Comparison of ENCODE assay signal across 15 mouse cellular contexts in the genomic region with DNA sequence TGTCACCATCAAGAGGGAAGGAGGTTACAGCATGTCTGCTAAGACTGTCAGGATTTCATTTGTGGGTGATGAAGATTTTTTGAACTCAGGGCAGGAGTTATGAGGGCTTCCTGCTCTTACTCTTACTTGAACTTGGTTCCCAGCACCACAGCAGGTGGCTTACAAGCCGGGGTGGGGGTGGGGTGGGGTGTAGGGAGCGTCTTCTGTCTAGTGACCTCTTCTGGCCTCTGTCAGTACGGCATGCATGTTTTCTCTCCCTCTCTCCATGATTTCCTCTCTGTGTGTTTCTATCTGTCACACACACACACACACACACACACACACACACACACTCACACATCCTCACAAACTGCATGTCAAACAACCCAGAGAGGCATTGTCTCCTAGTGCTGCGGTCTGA.
A peak's percentile ranks its signal among the peaks of the same experiment; 100 is the strongest.
DNase-seq lines count a peak whose midpoint lies in the region; ATAC-seq and TF ChIP-seq lines count a peak whose summit lies in the region.
"Had no signal": no experiment of that assay in that cellular context is flagged by ENCODE, and none has a peak within 500 bp of the region (broad histone marks: within the 10 kb centered on the region; RNA-seq: fewer than 3 reads in every experiment).

No protein-coding gene starts in this region.

- no peak for TF ChIP-seq EP300 in lung, postnatal 0 days (IDR thresholded peaks at IDR 0.05)

- WGBS in lung, postnatal 0 days: 45% methylated on average over 4 of the region's 4 CpGs
- WGBS in embryonic facial prominence, embryonic 13.5 days: 51% methylated on average over 4 of the region's 4 CpGs
- WGBS in midbrain, embryonic 14.5 days: 48% methylated on average over 4 of the region's 4 CpGs

- DNase-seq in cerebellum, postnatal 10 days: peak; percentile 17 to 25
- DNase-seq in cerebellum, postnatal 25 days: no peak
- DNase-seq in lung, postnatal 0 days (ENCODE audit: low spot score): no peak
- no peak for DNase-seq in lung, postnatal 10 days
- DNase-seq in left cerebral cortex, adult 11 months (ENCODE audit: low spot score): no peak
- no peak for DNase-seq in midbrain, embryonic 14.5 days
- DNase-seq in adrenal gland, postnatal 4 days (ENCODE audit: low spot score in 2 of 2): no peak
- DNase-seq: B cell, adult 2 months; lung, postnatal 14 days; spleen, adult 18-20 months; thymus, postnatal 4 days had no signal

- H3K4me2 ChIP-seq in lung, postnatal 0 days (replicated peaks; ENCODE audit: low read depth, low read length): no peak overlapping the region
- 0 out of 2 replicates have a peak overlapping the region, but pooled peaks have one; percentile 7 for H3K4me2 ChIP-seq in embryonic facial prominence, embryonic 13.5 days
- no peak overlapping the region for H3K4me2 ChIP-seq in midbrain, embryonic 14.5 days (ENCODE audit: low read length)
- H3K4me2 ChIP-seq: heart, embryonic 12.5 days; intestine, embryonic 15.5 days had no signal

- no peaks in the 10 kb centered on the region for H3K27me3 ChIP-seq in lung, postnatal 0 days (replicated peaks; ENCODE audit: insufficient read depth, low read length)
- no peaks in the 10 kb centered on the region for H3K27me3 ChIP-seq in embryonic facial prominence, embryonic 13.5 days
- no peaks in the 10 kb centered on the region for H3K27me3 ChIP-seq in midbrain, embryonic 14.5 days (ENCODE audit: control insufficient read depth, insufficient read depth, low read length)
- H3K27me3 ChIP-seq: heart, embryonic 12.5 days; intestine, embryonic 15.5 days had no signal

- H3K27ac ChIP-seq in lung, postnatal 0 days (ENCODE audit: low read length): no peak overlapping the region
- peak overlapping the region; percentile 74 for H3K27ac ChIP-seq in embryonic facial prominence, embryonic 13.5 days
- no peak overlapping the region for H3K27ac ChIP-seq in midbrain, embryonic 14.5 days (replicated peaks; ENCODE audit: low read depth, low read length)
- H3K27ac ChIP-seq: intestine, embryonic 15.5 days; midbrain, embryonic 10.5 days had no signal

- H3K4me1 ChIP-seq in lung, postnatal 0 days (ENCODE audit: insufficient read depth, low read depth, low read length): no peaks in the 10 kb centered on the region
- H3K4me1 ChIP-seq in embryonic facial prominence, embryonic 13.5 days: peaks cover 17% of the 10 kb centered on the region
- H3K4me1 ChIP-seq in midbrain, embryonic 14.5 days (ENCODE audit: control insufficient read depth, insufficient read depth, low read length): no peaks in the 10 kb centered on the region
- H3K4me1 ChIP-seq: heart, embryonic 12.5 days; intestine, embryonic 15.5 days had no signal

- no peak overlapping the region for H3K9ac ChIP-seq in lung, postnatal 0 days (replicated peaks; ENCODE audit: low read depth)
- no peak overlapping the region for H3K9ac ChIP-seq in embryonic facial prominence, embryonic 13.5 days
- no peak overlapping the region for H3K9ac ChIP-seq in midbrain, embryonic 14.5 days (replicated peaks; ENCODE audit: low read length)
- H3K9ac ChIP-seq: heart, embryonic 12.5 days; intestine, embryonic 15.5 days had no signal

- H3K9me3 ChIP-seq in lung, postnatal 0 days (ENCODE audit: low read length): no peaks in the 10 kb centered on the region
- no peaks in the 10 kb centered on the region for H3K9me3 ChIP-seq in embryonic facial prominence, embryonic 13.5 days
- H3K9me3 ChIP-seq in midbrain, embryonic 14.5 days (ENCODE audit: control insufficient read depth, low read length): no peaks in the 10 kb centered on the region
- H3K9me3 ChIP-seq: heart, embryonic 12.5 days; intestine, embryonic 15.5 days; midbrain, embryonic 10.5 days had no signal

- ATAC-seq in lung, postnatal 0 days: no peak
- ATAC-seq in embryonic facial prominence, embryonic 13.5 days (ENCODE audit: insufficient number of reproducible peaks, insufficient read depth, low FRiP score, low TSS enrichment, low read depth): no peak
- no peak for ATAC-seq in midbrain, embryonic 14.5 days (ENCODE audit: low FRiP score, low TSS enrichment)
- ATAC-seq: intestine, embryonic 15.5 days had no signal

- no peaks in the 10 kb centered on the region for H3K36me3 ChIP-seq in lung, postnatal 0 days (ENCODE audit: insufficient read depth, low read length)
- H3K36me3 ChIP-seq in embryonic facial prominence, embryonic 13.5 days: no peaks in the 10 kb centered on the region
- H3K36me3 ChIP-seq in midbrain, embryonic 14.5 days (ENCODE audit: control insufficient read depth, insufficient read depth, low read length): no peaks in the 10 kb centered on the region
- H3K36me3 ChIP-seq: heart, embryonic 12.5 days; intestine, embryonic 15.5 days; midbrain, embryonic 10.5 days had no signal

- H3K4me3 ChIP-seq in lung, postnatal 0 days (ENCODE audit: low read depth, low read length): no peak overlapping the region
- no peak overlapping the region for H3K4me3 ChIP-seq in embryonic facial prominence, embryonic 13.5 days
- no peak overlapping the region for H3K4me3 ChIP-seq in midbrain, embryonic 14.5 days (replicated peaks; ENCODE audit: low read depth, low read length)
- H3K4me3 ChIP-seq: heart, embryonic 12.5 days; intestine, embryonic 15.5 days; midbrain, embryonic 10.5 days had no signal

- TF ChIP-seq CTCF in lung, postnatal 0 days (IDR thresholded peaks at IDR 0.05): 0 out of 2 replicates have a peak, but pooled peaks have one; percentile 13

Comparison
In these comparisons a context has a peak if more than half of its experiments do, and no peak if none do; other contexts are left out.
1. DNase-seq: peak in cerebellum, postnatal 10 days (2 of 2); none in cerebellum, postnatal 25 days (0 of 2), lung, postnatal 0 days (single experiment), lung, postnatal 10 days (single experiment), left cerebral cortex, adult 11 months (single experiment), midbrain, embryonic 14.5 days (single experiment) and adrenal gland, postnatal 4 days (0 of 2).